Mouse (Mus musculus) stomach, postnatal 0 days (tissue): Measurements from ENCODE around the gene Syt6.

Experiments used
- CTCF ChIP-seq: IDR thresholded peaks from 2 replicates; pipeline ENCODE4 v1.5.1; 2016; ENCODE audit warnings: antibody characterized with exemption, low read depth, mild to moderate bottlenecking, moderate library complexity
- EP300 ChIP-seq: optimal IDR thresholded peaks from 2 replicates; pipeline ENCODE3; 2016; ENCODE audit warnings: antibody characterized with exemption

DNA sequence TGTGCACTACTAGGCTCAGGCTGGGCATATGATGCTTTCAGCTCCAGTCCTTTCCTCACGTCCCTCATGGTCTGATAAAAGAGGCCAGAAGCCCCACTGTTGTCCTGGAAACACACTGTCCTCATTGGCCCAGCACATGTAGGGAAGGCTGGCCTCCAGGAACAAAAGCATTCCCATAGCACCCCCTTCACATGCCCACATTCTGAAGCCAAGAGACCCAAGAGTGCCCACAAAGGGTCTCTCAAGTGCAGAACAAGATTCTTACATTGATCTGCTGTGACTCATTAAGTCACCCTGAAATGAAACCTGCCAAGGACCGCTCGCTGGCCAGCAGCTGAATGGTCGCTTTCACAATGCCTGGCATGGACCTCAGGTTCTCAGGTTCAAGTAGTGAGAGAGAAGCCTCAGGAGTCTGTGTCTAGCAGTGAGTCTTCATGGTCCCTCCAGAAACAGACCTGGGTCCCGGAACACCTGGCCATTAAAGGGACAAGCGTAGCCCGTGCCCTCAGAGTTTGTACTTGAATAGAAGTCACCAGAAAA, 20.3 kb downstream of the Syt6 start:
- TF ChIP-seq CTCF, result no peak
- TF ChIP-seq EP300, result no peak
